ENCODE assay signal across 20 mouse cellular contexts in genomic region chr8:78307131-78307530, GRCm38 (mm10).
DNase-seq lines count a peak whose midpoint lies in the region; ATAC-seq and TF ChIP-seq lines count a peak whose summit lies in the region.
"Had no signal": no experiment of that assay in that cellular context is flagged by ENCODE, and none has a peak within 500 bp of the region (broad histone marks: within the 10 kb centered on the region; RNA-seq: fewer than 3 reads in every experiment).

No protein-coding gene starts in this region.

- H3K27ac ChIP-seq in midbrain, embryonic 12.5 days (replicated peaks), result no peak overlapping the region
- no peak overlapping the region for H3K27ac ChIP-seq in midbrain, postnatal 0 days (ENCODE audit: low read depth, low read length)
- H3K27ac ChIP-seq: forebrain, embryonic 13.5 days; hindbrain, embryonic 15.5 days; limb, embryonic 10.5 days; midbrain, embryonic 10.5 days had no signal

- H3K4me2 ChIP-seq in midbrain, embryonic 12.5 days (replicated peaks), result no peak overlapping the region
- H3K4me2 ChIP-seq in midbrain, postnatal 0 days (ENCODE audit: low read depth, low read length, poor library complexity, severe bottlenecking), result no peak overlapping the region
- H3K4me2 ChIP-seq: forebrain, embryonic 13.5 days; heart, embryonic 11.5 days; hindbrain, embryonic 15.5 days; liver, embryonic 11.5 days had no signal

- 0 out of 2 replicates have a peak, but pooled peaks have one; percentile 52 for ATAC-seq in midbrain, embryonic 12.5 days (ENCODE audit: low FRiP score, low read depth)
- no peak for ATAC-seq in midbrain, postnatal 0 days (ENCODE audit: low FRiP score)

- no peaks in the 10 kb centered on the region for H3K36me3 ChIP-seq in midbrain, embryonic 12.5 days
- H3K36me3 ChIP-seq in midbrain, postnatal 0 days (ENCODE audit: insufficient read depth, low read length), result no peaks in the 10 kb centered on the region
- H3K36me3 ChIP-seq: hindbrain, embryonic 15.5 days; limb, embryonic 10.5 days; midbrain, embryonic 10.5 days had no signal

- no peak overlapping the region for H3K4me3 ChIP-seq in midbrain, embryonic 12.5 days
- no peak overlapping the region for H3K4me3 ChIP-seq in midbrain, postnatal 0 days (ENCODE audit: low read depth, low read length)
- H3K4me3 ChIP-seq: forebrain, embryonic 13.5 days; hindbrain, embryonic 15.5 days; limb, embryonic 10.5 days; midbrain, embryonic 10.5 days had no signal

- peak; percentile 42 for DNase-seq in heart, adult 11 months
- DNase-seq in heart, adult 18-20 months, result no peak
- no peak for DNase-seq in midbrain, postnatal 0 days (ENCODE audit: low spot score)
- peak; percentile 20 for DNase-seq in Muller cell, postnatal 12 days (ENCODE audit: inconsistent ontology term)
- peak; percentile 63 to 76 for DNase-seq in adrenal gland, postnatal 36 days
- DNase-seq in layer of hippocampus, postnatal 14 days (ENCODE audit: low spot score in 2 of 2), result no peak
- DNase-seq: B cell, adult 2 months; gastrocnemius, postnatal 36 days; heart, postnatal 14 days; kidney, adult 2 months; lung, adult 2 months; lung, postnatal 4 days; thymus, postnatal 4 days had no signal

- 0 out of 2 replicates have a peak, but pooled peaks cover 9% of the 10 kb centered on the region for H3K27me3 ChIP-seq in midbrain, embryonic 12.5 days
- peaks cover 4% of the 10 kb centered on the region; the same call in 1 of the 2 replicates for H3K27me3 ChIP-seq in midbrain, postnatal 0 days (ENCODE audit: insufficient read depth, low read length)
- H3K27me3 ChIP-seq: forebrain, embryonic 13.5 days; hindbrain, embryonic 15.5 days had no signal

- WGBS in midbrain, embryonic 12.5 days, result 56% methylated on average over 4 of the region's 4 CpGs
- 57% methylated on average over 4 of the region's 4 CpGs for WGBS in midbrain, postnatal 0 days

- H3K4me1 ChIP-seq in midbrain, embryonic 12.5 days, result peaks cover 10% of the 10 kb centered on the region; the same call in 1 of the 2 replicates
- no peaks in the 10 kb centered on the region for H3K4me1 ChIP-seq in midbrain, postnatal 0 days (ENCODE audit: insufficient read depth, low read length)
- H3K4me1 ChIP-seq: forebrain, embryonic 13.5 days; hindbrain, embryonic 15.5 days had no signal

- H3K9ac ChIP-seq in midbrain, embryonic 12.5 days (replicated peaks), result no peak overlapping the region
- no peak overlapping the region for H3K9ac ChIP-seq in midbrain, postnatal 0 days (replicated peaks; ENCODE audit: low read length, poor library complexity, severe bottlenecking)
- H3K9ac ChIP-seq: forebrain, embryonic 13.5 days; hindbrain, embryonic 15.5 days had no signal

- TF ChIP-seq CTCF in midbrain, postnatal 0 days (IDR thresholded peaks at IDR 0.05), result no peak

- H3K9me3 ChIP-seq in midbrain, embryonic 12.5 days, result no peaks in the 10 kb centered on the region
- no peaks in the 10 kb centered on the region for H3K9me3 ChIP-seq in midbrain, postnatal 0 days (ENCODE audit: low read length)
- H3K9me3 ChIP-seq: forebrain, embryonic 13.5 days; limb, embryonic 10.5 days; midbrain, embryonic 10.5 days had no signal

Comparison
In these comparisons a context has a peak if more than half of its experiments do, and no peak if none do; other contexts are left out.
1. DNase-seq: peak in heart, adult 11 months (single experiment), Muller cell, postnatal 12 days (single experiment) and adrenal gland, postnatal 36 days (2 of 2); none in heart, adult 18-20 months (0 of 2), midbrain, postnatal 0 days (single experiment) and layer of hippocampus, postnatal 14 days (0 of 2).